Mouse (Mus musculus) hindbrain, postnatal 0 days (tissue): Measurements from ENCODE around the gene Uggt1. TPM values are rescaled to one million over a fixed set of nuclear protein-coding genes. Genes with fewer than 3 reads are reported as not detected.
A peak's percentile ranks its signal among the peaks of the same experiment; 100 is the strongest.

Experiments
- ATAC-seq: fragments of 200-750 bp; cut with Nextera tagmentation; 2 replicates; pipeline ENCODE4 v1.8.0; 2017; ENCODE audit warnings: mild to moderate bottlenecking, moderate TSS enrichment, moderate library complexity
- DNase-seq: peaks from one replicate; pipeline ENCODE4 v3.0.0-alpha.2; 2015; ENCODE audit warnings: low spot score
- H3K27ac ChIP-seq: fragments of 300-500 bp; sonication (generic); 2 replicates; pipeline ENCODE4 v1.5.1; 2014; ENCODE audit warnings: mild to moderate bottlenecking
- H3K27me3 ChIP-seq: fragments of 300-500 bp; sonication (generic); 2 replicates; pipeline ENCODE4 v1.6.1; 2014; ENCODE audit warnings: low read length, mixed read lengths; ENCODE audit not compliant: insufficient read depth
- H3K36me3 ChIP-seq: fragments of 300-500 bp; sonication (generic); 2 replicates; pipeline ENCODE4 v1.6.1; 2014; ENCODE audit warnings: low read length, mixed read lengths; ENCODE audit not compliant: insufficient read depth
- H3K4me1 ChIP-seq: fragments of 300-500 bp; sonication (generic); 2 replicates; pipeline ENCODE4 v1.6.1; 2014; ENCODE audit warnings: antibody characterized with exemption, low read length, mixed read lengths; ENCODE audit not compliant: insufficient read depth
- H3K4me2 ChIP-seq: fragments of 300-500 bp; sonication (generic); 2 replicates; pipeline ENCODE4 v1.6.1; 2014; ENCODE audit warnings: low read depth, mild to moderate bottlenecking, low read length, moderate library complexity, mixed read lengths
- H3K4me3 ChIP-seq: fragments of 300-500 bp; sonication (generic); 2 replicates; pipeline ENCODE4 v1.5.1; 2014; ENCODE audit warnings: low read length
- H3K9ac ChIP-seq: fragments of 300-500 bp; sonication (generic); replicated peaks from 2 replicates; pipeline ENCODE4 v1.6.1; 2014; ENCODE audit warnings: mild to moderate bottlenecking, low read length, moderate library complexity, mixed read lengths
- H3K9me3 ChIP-seq: fragments of 300-500 bp; sonication (generic); 2 replicates; pipeline ENCODE4 v1.6.1; 2016; ENCODE audit warnings: low read length, mixed read lengths
- CTCF ChIP-seq: IDR thresholded peaks from 2 replicates; pipeline ENCODE4 v1.5.1; 2016; ENCODE audit warnings: antibody characterized with exemption, control low read depth, low read depth
- WGBS: fragments of 180-500 bp; shearing (Covaris S2); extraction: QIAGEN DNeasy Blood & Tissue Kit; methylation state at CpG from one replicate; pipeline ENCODE4 v1.1.7; 2014; 5-methylcytosine and 5-hydroxymethylcytosine counted together
- polyA plus RNA-seq: library from polyadenylated mRNA; unstranded; fragments of >200 nt; fragmentation: Nextera tagmentation; extraction: Ambion mirVana; gene quantifications from 2 replicates; pipeline ENCODE4 v1.2.1, GENCODE M21; 2015
- total RNA-seq: library from RNA; depleted of rRNA; stranded (reverse); fragments of >200 nt; gene quantifications from 2 replicates; pipeline ENCODE4 v1.2.3, GENCODE M21; 2014

Uggt1 gene
- total and polyA plus RNA-seq, 2 experiments from 2014 or later: 24.3 to 33.5 TPM

GRCm38 (mm10) chr1:36129126-36129525, 115.4 kb downstream of the Uggt1 start:
- Histone ChIP-seq H3K4me1 (no peaks in the 10 kb centered on the region), H3K4me3 (no peak overlapping the region), H3K9me3 (no peaks in the 10 kb centered on the region), H3K4me2 (no peak overlapping the region), H3K9ac (no peak overlapping the region), H3K36me3 (no peaks in the 10 kb centered on the region), H3K27me3 (no peaks in the 10 kb centered on the region), H3K27ac (no peak overlapping the region)
- WGBS: 69% methylated on average over 4 of the region's 4 CpGs
- DNase-seq (no peak), ATAC-seq (no peak)
- TF ChIP-seq CTCF: no peak

DNA sequence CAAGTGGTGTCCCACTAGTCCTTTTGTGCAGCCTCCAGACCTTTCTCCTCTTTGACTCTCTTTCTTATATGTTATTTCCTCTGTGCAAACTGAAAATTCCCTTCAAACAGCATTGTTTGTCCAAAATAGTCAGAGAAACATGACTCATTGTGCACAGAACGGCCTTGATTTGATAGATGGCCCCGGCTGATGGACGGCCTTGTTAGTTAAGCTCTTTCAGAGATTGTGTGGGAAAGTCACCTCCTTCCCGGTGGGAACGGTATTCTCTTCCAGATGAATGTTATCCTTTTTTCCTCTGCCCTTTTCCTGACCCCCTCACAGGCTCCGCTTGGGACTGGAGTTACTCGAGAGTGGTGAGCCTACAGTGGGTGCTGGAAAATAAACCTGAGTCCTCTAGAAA, 119.4 kb downstream of the Uggt1 start:
- H3K4me1 ChIP-seq: no peaks in the 10 kb centered on the region
- no peaks in the 10 kb centered on the region for H3K27me3 ChIP-seq
- WGBS: 60% methylated on average over 7 of the region's 7 CpGs
- ATAC-seq (no peak), DNase-seq (no peak)
- no peak overlapping the region for H3K4me3 ChIP-seq
- no peak overlapping the region for H3K4me2 ChIP-seq
- H3K36me3 ChIP-seq: no peaks in the 10 kb centered on the region
- no peak overlapping the region for H3K9ac ChIP-seq
- no peak overlapping the region for H3K27ac ChIP-seq
- TF ChIP-seq CTCF: no peak
- H3K9me3 ChIP-seq: no peaks in the 10 kb centered on the region

GRCm38 (mm10) chr1:36121172-36121571, 123.3 kb downstream of the Uggt1 start:
- no peak overlapping the region for H3K27ac ChIP-seq
- DNase-seq: no peak
- no peak for TF ChIP-seq CTCF
- no peaks in the 10 kb centered on the region for H3K27me3 ChIP-seq
- H3K36me3 ChIP-seq: no peaks in the 10 kb centered on the region
- no peak overlapping the region for H3K4me3 ChIP-seq
- H3K4me1 ChIP-seq: no peaks in the 10 kb centered on the region
- WGBS: 83% methylated on average over 8 of the region's 8 CpGs
- no peaks in the 10 kb centered on the region for H3K9me3 ChIP-seq
- no peak overlapping the region for H3K9ac ChIP-seq
- no peak for ATAC-seq
- H3K4me2 ChIP-seq: no peak overlapping the region

DNA sequence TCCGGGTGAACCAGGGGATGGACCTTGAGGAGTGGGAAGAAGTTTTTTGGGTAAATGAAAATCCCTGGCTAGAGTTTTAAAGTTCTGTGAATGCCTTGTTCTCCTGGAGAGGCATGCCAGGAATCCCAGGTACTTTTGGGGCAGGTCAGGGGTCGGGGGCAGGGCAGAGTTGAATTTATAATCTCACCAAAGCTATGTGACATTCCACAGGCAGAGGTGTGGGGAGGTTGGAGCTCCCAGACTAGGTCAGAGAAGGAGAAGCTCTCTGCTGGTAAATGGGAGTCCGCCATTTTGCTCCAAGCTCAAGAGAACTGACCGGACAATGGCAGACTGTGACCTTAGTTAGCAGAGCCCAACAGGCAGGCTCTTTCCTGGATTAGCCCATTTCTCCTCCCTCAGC, 125.1 kb downstream of the Uggt1 start:
- Histone ChIP-seq H3K9me3 (no peaks in the 10 kb centered on the region), H3K4me3 (no peak overlapping the region), H3K36me3 (no peaks in the 10 kb centered on the region), H3K4me2 (no peak overlapping the region), H3K27me3 (no peaks in the 10 kb centered on the region), H3K9ac (no peak overlapping the region), H3K4me1 (no peaks in the 10 kb centered on the region), H3K27ac (no peak overlapping the region)
- TF ChIP-seq CTCF: no peak
- 91% methylated on average over 4 of the region's 4 CpGs for WGBS
- DNase-seq (no peak), ATAC-seq (no peak)

DNA sequence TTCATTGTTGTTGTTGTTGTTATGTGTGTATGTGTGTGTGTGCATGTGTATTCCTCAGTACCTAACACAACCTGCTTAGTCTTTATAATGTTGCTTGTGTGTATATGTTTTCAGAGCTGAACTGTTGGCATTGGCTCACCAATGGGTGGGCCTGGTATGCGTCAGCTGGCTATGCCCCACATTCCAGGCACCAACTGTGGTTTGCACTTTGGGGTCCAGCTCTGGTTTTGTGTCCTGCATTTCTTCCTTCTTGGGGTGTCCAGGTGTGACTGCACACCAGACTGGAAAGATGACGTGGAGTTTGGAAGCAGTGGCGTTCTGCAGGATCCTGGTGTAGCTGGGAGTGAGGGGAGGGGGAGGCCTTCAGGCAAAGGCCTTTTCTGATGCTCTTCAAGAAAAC, 125.6 kb downstream of the Uggt1 start:
- no peak for ATAC-seq
- H3K27ac ChIP-seq: no peak overlapping the region
- 95% methylated on average over 3 of the region's 3 CpGs for WGBS

DNA sequence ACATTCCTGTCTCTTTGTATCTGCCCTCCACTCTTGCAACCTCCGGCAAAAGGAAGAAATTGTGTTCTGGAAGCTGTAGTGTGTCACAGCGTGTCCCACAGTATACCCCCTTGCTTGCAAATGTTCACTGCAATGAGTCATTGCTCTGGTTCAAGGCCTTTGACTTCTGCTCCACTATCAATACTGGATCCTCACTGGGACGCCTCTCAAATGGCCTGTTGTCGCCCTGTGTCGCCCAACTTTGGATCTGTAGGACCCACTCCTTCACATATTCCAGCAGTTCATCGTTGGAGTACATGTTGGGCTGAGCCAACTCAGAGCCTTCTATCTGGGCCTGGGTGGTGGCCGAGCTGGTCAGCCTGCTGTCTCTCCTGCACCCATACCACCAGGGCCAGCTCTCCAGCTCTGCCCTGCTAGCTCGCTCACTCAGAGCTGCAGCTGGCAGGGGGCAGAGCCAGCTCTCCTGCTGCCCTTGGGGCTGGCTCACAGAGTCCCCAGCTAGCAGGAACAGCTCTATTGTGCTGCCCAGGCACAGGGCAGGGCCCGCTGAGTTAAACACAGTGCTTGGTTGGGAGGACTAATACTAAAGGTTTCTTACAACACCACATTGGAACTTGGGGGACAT, 126.3 kb downstream of the Uggt1 start:
- Histone ChIP-seq H3K9me3 (no peaks in the 10 kb centered on the region), H3K9ac (no peak overlapping the region), H3K36me3 (no peaks in the 10 kb centered on the region), H3K27me3 (no peaks in the 10 kb centered on the region), H3K4me2 (no peak overlapping the region), H3K4me3 (no peak overlapping the region), H3K27ac (no peak overlapping the region), H3K4me1 (no peaks in the 10 kb centered on the region)
- DNase-seq (no peak), ATAC-seq (no peak)
- no peak for TF ChIP-seq CTCF
- 78% methylated on average over 9 of the region's 9 CpGs for WGBS

More for the DNA sequence above, 125.6 kb downstream of the Uggt1 start:
- Histone ChIP-seq H3K4me1 (no peaks in the 10 kb centered on the region), H3K9ac (no peak overlapping the region), H3K9me3 (no peaks in the 10 kb centered on the region), H3K4me3 (no peak overlapping the region), H3K36me3 (no peaks in the 10 kb centered on the region), H3K27me3 (no peaks in the 10 kb centered on the region), H3K4me2 (no peak overlapping the region)
- no peak for TF ChIP-seq CTCF
- DNase-seq: no peak

- Histone ChIP-seq H3K4me2 (no peak overlapping the region), H3K4me3 (no peak overlapping the region), H3K36me3 (no peaks in the 10 kb centered on the region), H3K27ac (no peak overlapping the region), H3K4me1 (no peaks in the 10 kb centered on the region), H3K27me3 (no peaks in the 10 kb centered on the region), H3K9ac (no peak overlapping the region), H3K9me3 (no peaks in the 10 kb centered on the region)
- no peak for DNase-seq
- TF ChIP-seq CTCF: no peak
- 73% methylated on average over 5 of the region's 5 CpGs for WGBS
- ATAC-seq: peak; percentile 59
These were observed 128.0 kb downstream of the Uggt1 start for GRCm38 (mm10) chr1:36116488-36116887.
